Mouse (Mus musculus): ENCODE measurements around the gene Fam155a.
"Not testable (repeated sequence)": the region's sequence is repeated elsewhere in the genome, so short reads cannot be mapped to it uniquely, and the experiment has no call there.

Gene Fam155a

GRCm38 (mm10) chr8:9393246-9393645 is 377.7 kb downstream of the Fam155a start:
- peak; percentile 55 for DNase-seq

GRCm38 (mm10) chr8:9390229-9390628 is 380.7 kb downstream of the Fam155a start:
- not testable (repeated sequence) for DNase-seq

- DNase-seq: peak; percentile 34
These were observed 401.8 kb downstream of the Fam155a start for GRCm38 (mm10) chr8:9369201-9369600.

GRCm38 (mm10) chr8:9367721-9368120 is 403.2 kb downstream of the Fam155a start:
- DNase-seq: peak; percentile 64

GRCm38 (mm10) chr8:9365381-9365780 is 405.6 kb downstream of the Fam155a start:
- no peak for DNase-seq

GRCm38 (mm10) chr8:9348523-9349135 is 422.3 kb downstream of the Fam155a start:
- DNase-seq: peak; percentile 76

- DNase-seq: no peak
These were observed 423.8 kb downstream of the Fam155a start for GRCm38 (mm10) chr8:9347163-9347562.

- no peak for DNase-seq
These were observed 426.8 kb downstream of the Fam155a start for GRCm38 (mm10) chr8:9344136-9344535.

GRCm38 (mm10) chr8:9342998-9343397 is 428.0 kb downstream of the Fam155a start:
- no peak for DNase-seq

- DNase-seq: no peak
These were observed 428.4 kb downstream of the Fam155a start for GRCm38 (mm10) chr8:9342593-9342992.

GRCm38 (mm10) chr8:9337905-9338304 is 433.1 kb downstream of the Fam155a start:
- no peak for DNase-seq

GRCm38 (mm10) chr8:9335933-9336303 is 435.0 kb downstream of the Fam155a start:
- no peak for DNase-seq

- no peak for DNase-seq
These were observed 435.6 kb downstream of the Fam155a start for GRCm38 (mm10) chr8:9335285-9335932.

GRCm38 (mm10) chr8:9332766-9333165 is 438.2 kb downstream of the Fam155a start:
- DNase-seq: no peak

GRCm38 (mm10) chr8:9309456-9309855 is 461.5 kb downstream of the Fam155a start:
- no peak for DNase-seq

- no peak for DNase-seq
These were observed 467.3 kb downstream of the Fam155a start for GRCm38 (mm10) chr8:9303526-9304135.

- DNase-seq: no peak
These were observed 475.9 kb downstream of the Fam155a start for GRCm38 (mm10) chr8:9295046-9295445.

- no peak for DNase-seq
These were observed 478.4 kb downstream of the Fam155a start for GRCm38 (mm10) chr8:9292532-9292931.

GRCm38 (mm10) chr8:9288015-9288729 is 482.8 kb downstream of the Fam155a start:
- DNase-seq: no peak

GRCm38 (mm10) chr8:9274117-9274516 is 496.8 kb downstream of the Fam155a start:
- no peak for DNase-seq

GRCm38 (mm10) chr8:9264378-9264777 is 506.6 kb downstream of the Fam155a start:
- no peak for DNase-seq

- DNase-seq: no peak
These were observed 509.4 kb downstream of the Fam155a start for GRCm38 (mm10) chr8:9261527-9261926.

- peak; percentile 83 for DNase-seq
These were observed 515.6 kb downstream of the Fam155a start for GRCm38 (mm10) chr8:9255316-9255715.

GRCm38 (mm10) chr8:9252991-9253390 is 518.0 kb downstream of the Fam155a start:
- DNase-seq: no peak
